Mouse (Mus musculus): ENCODE measurements at regions not wholly inside any gene's neighbourhood (a gene's known extent, or its start where the extent isn't known, plus 50 kb on each side); places are given as distances from the start of the nearest gene placed in this dataset.

DNA sequence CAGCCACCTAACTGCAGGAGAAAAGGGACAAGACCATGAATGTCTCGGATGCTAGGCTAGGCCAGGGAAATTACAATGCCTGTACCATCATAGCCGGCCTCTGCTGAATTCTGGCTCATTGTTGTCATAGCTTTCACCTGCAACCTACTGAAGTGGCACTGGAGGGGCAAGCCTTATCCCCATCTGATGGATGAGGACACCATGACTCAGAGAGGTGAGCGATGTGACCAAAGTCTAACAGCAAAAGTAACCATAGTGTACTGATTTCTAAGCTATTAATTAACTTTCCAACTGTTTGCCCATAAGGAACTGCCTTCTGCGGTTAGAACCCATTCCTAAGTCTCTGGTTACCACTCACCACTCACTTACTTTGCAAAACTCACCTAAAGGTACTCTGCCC is 536.6 kb upstream of the Klf4 start:
- no peak for DNase-seq (ENCODE audit: low read depth, low spot score)

DNA sequence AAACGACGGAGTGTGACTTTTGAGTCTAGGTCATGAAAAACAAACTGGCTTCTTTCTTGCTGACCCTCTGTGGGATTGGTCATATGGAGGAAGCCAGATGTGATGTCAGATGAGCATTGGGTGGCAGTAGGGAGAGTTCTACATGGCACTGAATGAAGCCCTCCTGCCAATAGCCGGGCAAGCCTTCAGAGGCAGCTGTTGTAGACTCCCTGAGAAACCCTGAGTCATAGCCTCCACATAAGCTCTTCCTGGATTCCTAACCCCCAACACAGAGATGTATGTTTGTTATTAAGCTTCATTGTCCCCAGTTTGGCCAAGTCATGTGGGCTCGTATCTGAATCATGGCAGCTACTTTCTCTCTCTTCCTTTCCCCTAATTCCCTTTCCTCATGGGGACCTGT is 532.4 kb upstream of the Klf4 start:
- DNase-seq (ENCODE audit: low read depth, low spot score): no peak

DNA sequence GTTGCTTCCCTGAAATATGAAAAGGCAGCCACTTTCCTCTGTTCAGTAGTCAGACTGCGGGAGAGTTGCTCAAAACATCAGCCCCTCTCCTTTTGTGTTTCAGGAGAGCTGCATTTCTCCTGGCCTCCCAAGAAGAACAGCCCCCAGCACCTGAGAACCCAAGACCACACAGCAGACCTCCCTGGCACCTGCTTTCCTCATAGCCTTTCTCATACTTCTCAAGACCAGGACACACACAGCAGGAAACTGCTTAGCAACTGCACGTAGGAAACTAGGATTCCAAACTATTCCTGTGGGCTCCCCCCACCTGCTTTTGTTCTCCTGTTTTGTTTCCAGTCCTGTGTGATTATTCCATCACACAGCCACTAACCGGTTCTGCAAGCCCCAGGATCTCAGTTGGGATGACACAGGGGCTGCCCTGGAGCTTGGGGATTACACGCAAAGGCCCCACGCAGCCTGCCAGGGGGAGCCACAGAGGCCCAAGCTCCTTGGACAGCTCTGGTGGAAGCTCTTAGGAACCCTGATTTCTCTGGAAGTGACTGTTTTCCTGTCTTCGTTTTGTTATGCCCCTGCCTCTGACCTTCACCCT is 519.6 kb upstream of the Klf4 start:
- DNase-seq (ENCODE audit: low read depth, low spot score): no peak

DNA sequence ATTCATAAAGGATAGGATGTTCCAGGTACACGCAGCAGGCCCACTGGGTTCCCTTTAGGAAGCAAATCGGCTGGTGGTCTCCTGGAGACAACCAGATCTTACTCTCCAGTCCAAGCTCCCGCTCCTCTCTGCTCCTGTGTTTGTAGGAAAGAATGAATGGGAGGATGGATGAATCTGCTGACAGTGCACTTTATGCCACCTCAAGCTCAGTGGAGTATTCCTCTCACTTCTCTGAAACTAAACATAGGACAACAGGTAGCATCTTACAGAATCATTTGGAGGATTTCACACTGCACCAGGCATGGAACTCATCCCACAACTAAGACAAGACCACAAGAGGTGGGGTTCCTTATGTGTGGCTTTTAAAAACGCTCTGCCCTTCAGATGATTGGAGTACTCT is 507.1 kb upstream of the Klf4 start:
- DNase-seq (ENCODE audit: low read depth, low spot score): no peak

DNA sequence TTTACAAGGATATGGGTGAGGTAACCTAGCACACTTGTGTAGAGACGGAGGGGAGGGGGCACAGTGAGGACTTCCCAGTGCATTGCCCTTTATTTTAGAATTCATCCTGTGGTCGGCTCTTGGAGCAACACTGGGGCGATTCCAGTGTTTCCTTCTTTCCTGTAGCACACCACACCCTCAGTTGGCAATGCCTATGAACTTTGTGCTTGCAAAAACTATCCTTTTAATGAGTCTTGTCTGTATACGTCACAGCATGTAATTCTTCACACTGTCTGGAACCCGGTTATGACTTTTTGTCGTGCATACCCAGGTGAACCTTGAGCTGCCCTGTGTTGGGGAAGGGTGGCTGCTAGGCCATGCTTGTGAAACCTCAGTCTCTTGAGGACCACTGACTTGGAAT is 504.1 kb upstream of the Klf4 start:
- DNase-seq (ENCODE audit: low read depth, low spot score): no peak

DNA sequence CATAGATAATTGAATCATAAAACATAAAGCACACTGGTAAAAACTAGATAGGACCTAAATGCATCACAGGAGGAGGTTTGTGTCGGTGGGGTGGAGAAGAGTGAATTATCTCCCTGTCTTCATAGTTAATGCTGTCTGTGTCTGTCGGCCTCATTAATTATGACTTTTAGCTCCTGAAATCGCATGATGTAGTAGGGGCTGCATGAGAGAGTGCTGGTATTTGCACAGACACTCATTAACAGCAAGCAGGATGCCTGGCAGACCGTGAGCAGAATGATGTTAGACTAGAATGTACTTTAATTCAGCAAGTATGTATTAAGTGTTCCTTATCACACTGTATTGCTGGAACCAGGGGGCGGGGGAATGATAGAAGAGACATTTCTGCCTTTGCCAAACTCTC is 503.3 kb upstream of the Klf4 start:
- DNase-seq (ENCODE audit: low read depth, low spot score): no peak

DNA sequence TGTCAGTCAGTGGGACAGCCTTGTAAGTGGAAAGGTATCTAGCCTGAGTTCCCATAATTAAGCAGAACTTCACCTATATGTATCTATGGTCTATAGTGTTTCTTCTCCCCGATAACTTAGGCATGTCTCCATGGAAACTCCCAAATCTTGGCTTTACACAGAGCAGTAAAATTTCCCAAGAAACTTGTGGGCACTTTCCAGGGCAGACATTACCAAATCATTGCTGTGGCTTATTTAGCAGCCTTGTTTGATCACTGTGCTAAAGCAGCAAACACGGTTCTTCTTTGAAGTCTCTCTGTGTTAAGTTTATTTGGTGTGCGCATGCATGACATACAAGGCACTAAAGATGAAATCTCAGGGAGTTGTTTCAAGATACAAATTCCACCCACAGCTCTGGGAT is 496.2 kb upstream of the Klf4 start:
- DNase-seq (ENCODE audit: low read depth, low spot score): no peak

DNA sequence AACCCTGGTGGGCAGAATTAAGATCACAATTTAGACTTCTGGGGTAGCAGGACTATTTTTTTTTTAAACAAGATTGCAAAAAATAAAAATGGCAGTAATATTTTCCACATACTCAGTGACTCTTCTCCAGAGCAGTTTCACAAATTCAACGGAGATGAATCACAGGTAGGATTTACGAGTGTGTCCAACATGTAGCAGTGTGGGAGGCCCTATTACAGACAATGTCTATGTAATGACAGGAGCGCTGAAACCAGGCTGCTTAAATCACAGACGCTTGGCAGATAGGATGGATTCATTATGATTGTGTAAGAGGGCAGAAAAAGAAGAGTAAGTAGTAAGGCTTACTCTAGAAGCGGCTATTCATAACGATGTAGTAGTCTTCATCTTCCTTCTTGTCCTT is 495.0 kb upstream of the Klf4 start:
- DNase-seq (ENCODE audit: low read depth, low spot score): no peak

DNA sequence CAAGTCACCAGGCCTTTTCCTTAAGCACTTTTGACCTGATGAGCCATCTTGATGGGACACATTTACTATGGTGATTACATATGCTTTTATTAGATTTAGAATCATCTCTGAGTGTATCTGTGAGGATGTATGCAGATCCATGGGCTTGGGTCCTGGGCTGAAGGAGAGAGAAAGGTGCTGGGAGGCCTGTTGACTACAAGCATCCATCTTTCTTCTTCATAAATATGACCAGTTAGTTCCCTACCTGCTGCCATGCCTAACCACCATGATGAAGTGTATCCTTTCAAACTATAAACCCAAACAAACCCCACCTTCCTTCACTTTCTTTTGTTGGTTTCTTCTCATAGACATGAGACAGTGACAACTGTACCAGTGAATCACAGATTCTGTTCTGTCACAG is 492.2 kb upstream of the Klf4 start:
- DNase-seq (ENCODE audit: low read depth, low spot score): no peak

DNA sequence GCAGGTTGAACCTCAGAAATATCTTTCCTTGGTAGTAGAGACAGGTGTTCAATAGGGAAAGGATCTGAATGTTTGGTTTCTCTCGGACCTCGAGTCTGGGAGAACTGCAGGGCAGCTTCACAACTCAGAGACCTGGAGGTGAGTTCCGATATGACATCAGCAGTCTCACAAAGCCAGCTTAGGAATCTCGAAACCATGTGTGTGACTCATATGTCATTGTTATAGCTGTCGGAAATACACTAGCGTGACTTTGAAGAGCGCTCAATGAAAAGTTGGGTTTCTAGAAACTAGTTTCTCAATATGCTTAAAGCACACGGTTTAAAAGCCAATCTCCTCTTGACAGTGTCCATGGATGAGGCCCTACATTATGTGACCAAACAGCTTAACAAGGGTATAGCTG is 485.9 kb upstream of the Klf4 start:
- no peak for DNase-seq (ENCODE audit: low read depth, low spot score)

DNA sequence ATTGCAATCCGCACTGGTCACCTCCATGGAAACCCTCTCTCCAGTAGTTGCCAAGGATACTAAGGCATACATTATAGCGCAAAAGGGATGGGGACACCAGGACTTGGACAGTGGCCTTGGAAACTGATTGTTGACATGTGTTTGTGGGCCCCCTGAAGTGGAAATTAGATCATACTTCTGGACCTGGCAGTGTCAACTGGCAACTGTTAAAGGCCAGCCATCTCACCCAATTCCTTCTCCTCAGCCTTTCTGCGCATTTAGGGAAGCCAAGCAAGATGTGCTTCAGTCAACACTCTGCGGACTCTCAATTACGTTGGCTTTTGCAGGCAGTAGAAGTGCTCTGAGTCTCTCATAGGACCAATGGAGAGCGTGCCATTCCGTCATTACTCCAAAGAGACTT is 483.2 kb upstream of the Klf4 start:
- no peak for DNase-seq (ENCODE audit: low read depth, low spot score)

DNA sequence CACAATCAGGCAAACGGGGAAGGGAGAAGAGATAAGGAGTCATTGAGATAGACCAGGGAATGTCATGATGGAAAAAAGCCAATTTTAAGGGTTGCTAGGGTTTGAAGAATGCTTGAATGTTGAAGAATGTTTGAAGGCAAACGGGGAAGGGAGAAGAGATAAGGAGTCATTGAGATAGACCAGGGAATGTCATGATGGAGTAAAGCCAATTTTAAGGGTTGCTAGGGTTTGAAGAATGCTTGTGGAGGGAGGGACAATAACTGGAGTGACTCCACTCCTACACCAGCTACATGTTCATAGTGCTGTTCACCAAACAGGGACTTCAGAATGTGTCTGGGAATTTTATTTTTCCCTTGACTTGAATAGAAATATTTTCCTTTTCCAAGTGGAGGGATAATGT is 476.0 kb upstream of the Klf4 start:
- no peak for DNase-seq (ENCODE audit: low read depth, low spot score)

DNA sequence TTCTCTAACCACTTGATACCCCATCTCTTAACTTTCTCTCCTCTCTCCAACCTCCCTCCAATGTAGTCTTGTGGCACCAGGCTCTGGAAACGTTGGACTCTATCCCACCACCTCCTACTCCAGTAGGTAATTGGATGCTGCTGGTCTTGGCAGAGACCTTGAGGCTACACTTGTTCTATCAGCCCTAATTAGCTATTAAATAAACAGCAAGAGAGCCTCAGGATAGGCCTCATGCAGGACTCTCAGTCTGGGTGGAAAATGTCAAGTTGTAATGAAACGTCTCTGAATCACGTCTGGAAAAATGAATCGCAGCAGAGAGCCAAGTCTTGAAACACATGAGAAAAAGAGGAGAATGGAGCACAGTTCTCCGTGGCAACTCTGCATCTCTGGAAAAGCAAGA is 472.0 kb upstream of the Klf4 start:
- DNase-seq (ENCODE audit: low read depth, low spot score): no peak

DNA sequence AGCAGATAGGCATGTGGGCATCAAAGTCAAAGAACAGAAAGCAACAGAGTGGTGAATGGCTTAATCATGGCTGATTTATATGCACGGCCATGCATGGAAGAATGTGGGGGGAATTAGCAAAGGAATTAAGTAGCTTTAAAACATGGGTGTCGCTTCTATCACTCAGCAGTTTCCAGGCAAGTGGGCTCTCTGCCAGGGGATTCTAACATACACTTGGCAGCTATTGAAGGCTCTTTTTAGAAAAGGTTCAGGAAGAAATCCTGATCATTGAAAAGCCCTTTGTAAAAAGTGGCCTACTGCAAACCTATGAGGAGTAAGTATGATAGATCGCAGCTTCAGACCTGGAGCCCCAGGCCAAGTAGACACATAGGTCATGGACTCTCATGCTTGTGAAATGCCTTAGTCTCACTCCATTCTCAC is 469.1 kb upstream of the Klf4 start:
- DNase-seq (ENCODE audit: low read depth, low spot score): no peak

DNA sequence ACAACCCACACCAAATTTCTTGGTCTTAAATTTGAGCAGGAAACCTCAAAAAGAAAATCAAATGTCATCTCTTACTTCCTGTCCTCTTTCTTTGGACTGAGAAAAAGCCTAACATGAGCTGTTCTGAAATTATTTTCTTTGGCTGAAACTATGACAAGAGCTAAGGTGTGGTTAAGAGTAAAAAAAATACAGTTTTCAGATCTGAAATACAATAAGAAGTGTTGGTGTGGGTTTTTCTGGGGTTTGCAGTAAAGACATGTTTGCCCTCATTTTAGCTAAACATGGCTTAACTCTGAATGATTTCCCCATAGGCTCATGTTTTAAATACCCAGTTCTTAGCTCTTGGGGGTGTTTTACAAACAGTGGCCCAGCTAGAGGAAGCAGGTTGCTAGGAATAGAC is 451.8 kb upstream of the Klf4 start:
- no peak for DNase-seq (ENCODE audit: low read depth, low spot score)

DNA sequence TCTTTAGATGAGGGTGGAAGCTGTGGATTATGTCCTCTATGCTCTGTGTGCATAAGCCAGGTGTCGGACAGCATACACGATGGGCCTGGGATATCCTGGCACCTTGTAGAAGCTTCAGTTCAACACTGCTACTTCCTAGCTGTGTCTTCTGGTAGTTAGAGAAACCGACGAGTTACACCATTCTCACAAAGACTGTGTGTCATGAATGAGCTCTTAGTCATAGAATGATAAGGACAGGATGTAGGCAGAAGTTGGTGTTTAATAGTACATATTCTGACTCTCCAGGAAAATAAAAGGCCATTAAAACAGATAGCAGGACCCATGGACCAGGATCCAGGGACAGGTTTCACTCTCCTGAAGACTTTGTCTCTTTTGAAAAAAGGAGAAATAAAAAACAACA is 446.3 kb upstream of the Klf4 start:
- DNase-seq (ENCODE audit: low read depth, low spot score): no peak

DNA sequence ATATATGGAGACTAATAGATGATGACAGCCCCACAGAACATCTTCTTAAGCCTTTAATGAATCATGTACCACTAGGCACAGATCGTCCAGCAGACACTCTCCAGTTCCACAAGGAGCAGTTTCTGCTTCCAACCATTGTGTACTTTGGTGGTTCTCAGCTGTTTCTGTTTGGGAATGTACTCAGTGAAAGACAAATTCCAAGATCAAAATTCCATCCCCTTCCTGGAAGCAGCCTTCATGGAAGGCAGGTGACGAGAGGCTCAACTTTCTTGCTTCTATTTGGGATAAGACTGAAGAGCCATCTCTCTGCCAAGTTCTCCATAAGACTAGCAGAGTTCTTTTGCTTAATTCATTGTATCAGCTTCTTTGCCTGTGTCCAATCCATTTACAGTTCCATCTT is 444.0 kb upstream of the Klf4 start:
- DNase-seq (ENCODE audit: low read depth, low spot score): no peak

DNA sequence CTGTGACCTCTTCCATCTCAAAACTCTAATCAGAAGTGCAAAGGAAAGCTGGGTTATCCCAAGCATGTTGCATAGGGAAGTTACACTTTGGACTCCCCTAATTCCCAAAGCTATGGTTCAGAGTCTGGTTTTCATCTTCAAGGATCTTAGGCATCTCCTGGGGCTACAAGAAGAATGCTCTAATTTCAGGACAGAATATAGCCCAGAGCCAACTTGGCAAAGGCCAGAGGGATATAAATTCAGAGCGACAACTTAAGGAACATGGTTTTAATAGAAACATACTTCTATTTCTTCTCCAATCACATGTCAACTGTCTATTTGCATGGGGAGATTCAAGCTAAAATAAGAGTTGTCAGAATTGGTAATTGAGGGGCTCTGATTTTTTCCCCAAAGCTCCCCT is 441.4 kb upstream of the Klf4 start:
- no peak for DNase-seq (ENCODE audit: low read depth, low spot score)

DNA sequence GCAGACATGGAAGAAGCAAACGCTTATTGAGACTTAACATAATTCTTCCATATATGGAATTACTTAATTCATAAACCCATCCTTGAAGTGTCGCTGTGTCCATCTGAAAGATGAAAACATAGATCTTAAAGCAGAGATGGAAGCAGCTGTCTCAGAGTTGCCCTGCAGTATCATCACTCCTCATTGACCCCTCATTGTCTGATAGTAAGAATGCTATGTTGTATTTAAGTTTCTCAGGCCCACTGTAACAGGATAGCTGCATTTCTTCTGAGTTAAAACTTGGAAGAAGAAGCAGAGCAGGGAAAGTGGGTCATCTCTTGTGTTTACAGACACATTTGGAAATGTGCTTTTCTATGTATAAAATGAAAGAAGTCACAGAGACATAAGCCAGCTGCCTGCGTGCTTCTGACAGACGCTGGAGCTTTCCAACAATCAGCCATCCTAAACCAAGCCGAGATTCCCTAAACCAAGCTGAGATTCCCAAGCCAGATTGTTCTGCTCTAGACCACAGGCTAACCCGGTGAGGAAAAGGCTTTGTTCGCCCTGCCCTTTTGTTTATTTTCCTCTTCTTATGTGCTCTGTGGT is 440.1 kb upstream of the Klf4 start:
- DNase-seq (ENCODE audit: low read depth, low spot score): no peak

DNA sequence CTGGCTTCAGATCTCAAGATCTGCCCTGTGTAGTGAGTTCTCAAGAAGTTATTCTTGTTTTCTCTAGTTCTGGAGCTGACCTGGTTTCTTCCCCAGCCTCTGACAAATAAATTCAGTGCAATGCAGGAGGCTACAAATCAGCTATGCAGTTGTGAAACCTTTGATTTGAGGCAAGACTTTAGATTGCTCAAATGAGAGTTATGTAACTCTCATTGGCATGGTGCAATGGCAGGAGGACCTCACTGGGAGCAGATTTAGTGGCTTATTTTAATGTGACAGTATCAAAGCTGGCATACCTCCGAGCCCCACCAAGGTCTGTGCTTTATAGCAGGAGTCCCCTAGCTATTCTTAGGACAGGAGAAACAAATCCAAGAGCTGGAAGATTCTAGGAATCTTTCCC is 427.8 kb upstream of the Klf4 start:
- no peak for DNase-seq (ENCODE audit: low read depth, low spot score)

DNA sequence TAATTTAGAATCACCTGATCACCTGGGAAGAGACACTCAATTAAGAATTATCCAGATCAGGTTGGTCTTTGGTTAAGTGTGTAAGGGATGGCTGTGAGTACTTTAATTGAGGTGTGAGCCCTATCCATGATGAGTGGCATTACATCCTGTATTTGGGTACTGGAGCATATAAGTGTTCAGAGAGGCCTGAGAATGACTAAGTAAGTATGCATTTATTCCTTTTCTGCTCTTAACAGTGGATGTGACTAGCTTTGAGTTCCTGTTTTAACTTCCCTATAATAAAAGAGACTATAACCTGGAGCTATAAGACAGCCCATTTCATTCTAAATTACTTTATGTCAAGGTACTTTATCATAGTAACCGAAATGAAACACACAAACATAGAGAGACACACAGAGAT is 421.4 kb upstream of the Klf4 start:
- DNase-seq (ENCODE audit: low read depth, low spot score): no peak

DNA sequence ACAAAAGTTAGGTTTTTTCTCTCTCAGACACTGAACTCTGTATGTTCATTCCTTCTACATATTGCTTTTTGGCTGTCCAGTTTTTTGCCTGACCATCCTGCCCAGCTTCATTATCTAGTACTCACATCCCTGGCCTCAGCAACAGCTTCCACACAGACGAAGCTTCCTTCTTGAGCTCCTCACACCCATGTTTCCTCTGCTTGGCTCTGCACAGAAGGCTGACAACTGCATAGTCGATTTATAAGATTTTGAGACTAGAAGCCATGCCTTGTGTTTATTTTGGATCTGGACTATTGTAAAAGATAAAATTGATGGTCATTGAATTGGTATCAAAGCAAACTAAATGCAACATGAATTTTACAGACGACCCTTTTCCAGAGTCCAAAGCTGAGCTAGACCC is 420.0 kb upstream of the Klf4 start:
- no peak for DNase-seq (ENCODE audit: low read depth, low spot score)

DNA sequence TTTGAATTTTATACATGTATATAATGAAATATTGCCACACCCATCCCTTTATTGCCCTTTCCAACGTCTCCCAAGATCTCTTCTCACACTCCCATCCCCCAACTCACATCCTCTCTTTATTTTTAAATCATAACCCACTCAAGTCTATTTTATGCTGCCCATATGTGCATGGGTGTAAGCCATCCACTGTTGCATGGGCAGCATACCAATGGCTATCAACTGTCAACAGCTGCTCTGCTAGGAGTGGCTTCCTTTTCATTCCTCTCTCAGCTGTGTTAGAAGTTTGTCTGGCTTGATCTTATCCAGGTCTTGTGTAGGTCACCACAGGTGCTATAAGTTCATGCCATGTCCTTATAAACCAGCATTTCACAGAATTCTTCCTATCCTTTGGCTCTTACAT is 409.2 kb upstream of the Klf4 start:
- no peak for DNase-seq (ENCODE audit: low read depth, low spot score)

DNA sequence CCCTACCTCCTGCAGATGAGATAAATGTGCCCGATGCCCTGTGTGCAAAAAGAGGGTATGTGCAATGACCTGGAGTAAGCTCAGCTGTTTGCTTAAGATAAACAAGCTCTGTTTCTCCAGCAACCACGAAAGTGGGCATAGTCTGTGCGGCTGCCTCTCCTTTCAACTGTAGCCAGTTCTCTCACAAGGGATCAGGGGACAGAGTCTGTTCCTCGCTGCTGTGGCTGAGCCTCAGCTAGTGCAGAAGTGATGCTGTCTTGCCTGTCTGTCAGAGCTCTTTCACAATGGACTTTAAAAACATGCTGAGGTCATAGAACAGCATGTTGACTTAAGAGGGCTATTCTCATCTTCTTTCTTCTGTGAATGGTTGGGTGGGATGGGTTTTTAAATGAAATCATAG is 406.1 kb upstream of the Klf4 start:
- DNase-seq (ENCODE audit: low read depth, low spot score): no peak

Data from WW6 (cell line).